16 mouse cellular contexts compared by ENCODE assay signal in the genomic region with DNA sequence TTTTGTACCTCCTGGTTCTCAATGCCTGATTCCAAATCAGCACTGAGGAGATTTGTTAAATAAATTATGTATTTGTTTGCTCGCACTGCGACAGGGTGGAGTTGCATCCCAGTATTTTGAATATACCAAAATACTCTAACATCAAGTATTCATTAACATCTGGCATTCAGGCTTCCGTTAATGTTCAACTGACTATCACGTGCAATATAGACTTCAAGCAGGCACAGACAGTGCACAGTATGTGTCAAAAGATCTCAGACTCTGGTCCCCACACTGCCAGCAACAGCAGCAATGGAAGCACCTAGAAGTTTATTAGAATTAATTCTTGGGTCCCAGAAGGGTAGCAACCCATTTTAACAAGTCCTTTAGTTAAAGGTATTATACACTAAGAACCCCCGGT.
"Had no signal": no experiment of that assay in that cellular context is flagged by ENCODE, and none has a peak within 500 bp of the region (broad histone marks: within the 10 kb centered on the region; RNA-seq: fewer than 3 reads in every experiment).

No protein-coding gene starts in this region.

- H3K9me3 ChIP-seq: hindbrain, embryonic 15.5 days; limb, embryonic 10.5 days; liver, embryonic 13.5 days; lung, embryonic 15.5 days; midbrain, embryonic 13.5 days; neural tube, embryonic 15.5 days; stomach, embryonic 15.5 days had no signal

- H3K4me1 ChIP-seq: limb, embryonic 10.5 days; liver, embryonic 13.5 days; lung, embryonic 15.5 days; stomach, embryonic 15.5 days had no signal

- H3K4me3 ChIP-seq: hindbrain, embryonic 15.5 days; left cerebral cortex, adult 2 months; limb, embryonic 10.5 days; liver, embryonic 13.5 days; lung, embryonic 15.5 days; midbrain, embryonic 13.5 days; myocyte; neural tube, embryonic 15.5 days; stomach, embryonic 15.5 days had no signal

- H3K4me2 ChIP-seq: hindbrain, embryonic 15.5 days; liver, embryonic 13.5 days; lung, embryonic 15.5 days; midbrain, embryonic 13.5 days; neural tube, embryonic 15.5 days; stomach, embryonic 15.5 days had no signal

- H3K27ac ChIP-seq: hindbrain, embryonic 15.5 days; left cerebral cortex, adult 2 months; limb, embryonic 10.5 days; liver, embryonic 13.5 days; lung, embryonic 15.5 days; midbrain, embryonic 13.5 days; neural tube, embryonic 15.5 days; stomach, embryonic 15.5 days had no signal

- H3K36me3 ChIP-seq: hindbrain, embryonic 15.5 days; limb, embryonic 10.5 days; liver, embryonic 13.5 days; lung, embryonic 15.5 days; midbrain, embryonic 13.5 days; neural tube, embryonic 15.5 days; stomach, embryonic 15.5 days had no signal

- H3K9ac ChIP-seq: hindbrain, embryonic 15.5 days; liver, embryonic 13.5 days; liver, postnatal 0 days; lung, embryonic 15.5 days; midbrain, embryonic 13.5 days; neural tube, embryonic 15.5 days; stomach, embryonic 15.5 days had no signal

- H3K27me3 ChIP-seq: hindbrain, embryonic 15.5 days; liver, embryonic 13.5 days; lung, embryonic 15.5 days; midbrain, embryonic 13.5 days; neural tube, embryonic 15.5 days; stomach, embryonic 15.5 days had no signal

- DNase-seq: liver, embryonic 13.5 days; liver, postnatal 0 days; lung, postnatal 14 days; right cerebral cortex, adult 18-20 months; right cerebral cortex, postnatal 25 days; thymus, adult 2 months; thymus, postnatal 36 days had no signal

- ATAC-seq: inflammation-experienced regulatory T-cells, adult 6 months; liver, postnatal 0 days; midbrain, embryonic 13.5 days had no signal
